In the genomic region with DNA sequence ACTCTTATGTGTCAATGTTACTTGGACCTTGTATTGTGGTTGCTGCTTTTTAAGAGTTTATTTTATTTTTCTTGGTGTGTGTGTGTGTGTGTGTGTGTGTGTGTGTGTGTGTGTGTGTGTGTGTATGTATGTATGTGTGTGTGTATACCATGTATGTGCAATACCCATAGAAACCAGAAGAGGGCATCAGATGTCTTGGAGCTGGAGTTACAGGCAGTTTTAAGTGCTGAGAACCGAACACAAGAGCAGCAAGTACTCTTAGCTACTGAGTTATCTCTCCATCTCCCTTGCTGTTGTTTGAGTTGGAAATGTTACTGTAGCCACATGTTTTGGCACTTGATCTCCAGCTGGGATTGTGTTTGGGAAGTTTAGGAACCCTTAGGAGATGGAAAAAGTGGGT, we compare ENCODE assay signal across 19 mouse cellular contexts.
DNase-seq lines count a peak whose midpoint lies in the region; TF ChIP-seq lines count a peak whose summit lies in the region.
"Had no signal": no experiment of that assay in that cellular context is flagged by ENCODE, and none has a peak within 500 bp of the region (broad histone marks: within the 10 kb centered on the region; RNA-seq: fewer than 3 reads in every experiment).

No protein-coding gene starts in this region.

- H3K9me3 ChIP-seq in E14TG2a.4 (ENCODE audit: low read length) = peaks cover 16% of the 10 kb centered on the region

- peak; percentile 51 for DNase-seq in ES-CJ7 (ENCODE audit: low read depth, low spot score)
- peak; percentile 51 for DNase-seq in R1 (ENCODE audit: low read depth, low spot score)
- no peak for DNase-seq in gastrocnemius, postnatal 10 days
- DNase-seq in cerebellum, adult 9-10 months = no peak
- DNase-seq in left cerebral cortex, postnatal 14 days (ENCODE audit: low spot score in 2 of 2) = no peak
- DNase-seq: adrenal gland, adult 8-10 months; adrenal gland, postnatal 14 days; adrenal gland, postnatal 36 days; cerebellum, adult 11-12 months; cerebellum, adult 2 months; cerebellum, adult 9-11 months; cerebellum, postnatal 14 days; cerebellum, postnatal 36 days; forebrain, postnatal 0 days had no signal

- peak; percentile 21 for TF ChIP-seq CTCF in E14TG2a.4 (conservative IDR thresholded peaks at IDR 0.05; ENCODE audit: low read length)

- H3K4me3 ChIP-seq in E14TG2a.4 (replicated peaks; ENCODE audit: low read length) = no peak overlapping the region
- H3K4me3 ChIP-seq: embryonic facial prominence, embryonic 10.5 days; embryonic facial prominence, embryonic 12.5 days; forebrain, embryonic 13.5 days; forebrain, embryonic 15.5 days had no signal

- no peaks in the 10 kb centered on the region for H3K36me3 ChIP-seq in E14TG2a.4 (ENCODE audit: insufficient read depth, low read length)
- H3K36me3 ChIP-seq: embryonic facial prominence, embryonic 10.5 days; embryonic facial prominence, embryonic 12.5 days; forebrain, embryonic 15.5 days had no signal

- H3K4me1 ChIP-seq in E14TG2a.4 (replicated peaks; ENCODE audit: low read depth, low read length) = peaks cover 18% of the 10 kb centered on the region
- H3K4me1 ChIP-seq: embryonic facial prominence, embryonic 10.5 days; embryonic facial prominence, embryonic 12.5 days; forebrain, embryonic 15.5 days had no signal

- peaks cover 5% of the 10 kb centered on the region; the same call in 1 of the 2 replicates for H3K27me3 ChIP-seq in E14TG2a.4 (ENCODE audit: insufficient read depth, low read length)
- H3K27me3 ChIP-seq: embryonic facial prominence, embryonic 12.5 days; forebrain, embryonic 13.5 days; forebrain, embryonic 15.5 days had no signal

- intact Hi-C loops in left cerebral cortex, postnatal 14 days (cut with DNase I) = no loop called here

Comparison
In these comparisons a context has a peak if more than half of its experiments do, and no peak if none do; other contexts are left out.
1. DNase-seq: peak in ES-CJ7 (single experiment) and R1 (single experiment); none in gastrocnemius, postnatal 10 days (single experiment), cerebellum, adult 9-10 months (single experiment) and left cerebral cortex, postnatal 14 days (0 of 2).